Mouse (Mus musculus): ENCODE data around the gene Timeless.
"Not testable (repeated sequence)": the region's sequence is repeated elsewhere in the genome, so short reads cannot be mapped to it uniquely, and the experiment has no call there.

Timeless gene

GRCm38 (mm10) chr10:128212871-128213323 is 19.0 kb upstream of the Timeless start:
- DNase-seq (ENCODE audit: low spot score in 2 of 2): peak; percentile 70 to 79

- DNase-seq (ENCODE audit: low spot score in 2 of 2): not testable (repeated sequence)
Measured at GRCm38 (mm10) chr10:128214112-128214511, 17.8 kb upstream of the Timeless start.

DNA sequence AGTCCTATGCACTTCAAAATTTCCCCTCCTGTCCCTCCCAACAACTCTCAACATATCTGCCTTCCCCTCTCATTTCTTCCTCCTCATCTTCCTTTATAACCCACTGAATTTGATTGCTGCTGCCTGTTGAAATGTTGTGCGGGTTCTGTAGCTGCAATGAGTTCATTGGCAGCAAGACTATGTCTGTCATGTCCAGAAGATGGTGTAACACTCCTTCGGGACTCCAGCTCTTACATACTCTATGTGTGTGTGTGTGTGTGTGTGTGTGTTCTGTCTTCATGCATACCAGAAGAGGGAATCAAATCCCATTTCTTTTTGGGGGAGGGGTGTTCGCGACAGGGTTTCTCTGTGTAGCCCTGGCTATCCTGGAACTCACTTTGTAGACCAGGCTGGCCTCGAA is 16.9 kb upstream of the Timeless start:
- DNase-seq (ENCODE audit: low spot score in 2 of 2): no peak

DNA sequence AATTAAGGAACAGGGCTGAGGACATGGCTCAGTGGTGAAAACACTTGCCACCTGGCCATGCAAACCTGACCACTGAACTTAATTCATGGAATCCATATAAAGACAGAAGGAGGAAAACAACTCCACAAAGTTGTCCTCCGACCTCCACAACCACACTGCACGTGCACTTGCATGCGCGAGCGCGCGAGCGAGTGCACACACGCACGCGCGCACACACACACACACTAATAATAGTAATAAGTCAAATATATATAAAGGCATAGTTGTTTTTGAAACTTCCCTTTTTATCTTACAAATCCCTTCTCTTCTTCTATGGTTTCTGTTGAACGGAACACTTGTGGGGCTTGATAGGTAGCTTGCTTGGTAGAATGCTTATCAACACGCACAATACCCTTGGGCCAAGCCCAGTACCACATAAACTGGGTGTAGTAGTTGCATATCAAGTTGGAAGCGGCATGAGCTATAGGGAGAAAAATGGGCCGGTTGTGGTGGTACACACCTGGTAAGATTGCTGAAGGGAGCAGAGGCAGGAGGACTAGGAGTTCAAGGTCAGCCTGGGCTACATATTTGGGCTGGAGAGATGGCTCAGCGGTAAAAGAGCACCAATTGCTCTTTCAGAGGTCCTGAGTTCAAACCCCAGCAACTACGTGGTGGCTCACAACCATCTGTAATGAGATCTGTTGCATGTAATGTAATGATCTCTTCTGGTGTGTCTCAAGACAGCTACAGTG is 13.3 kb upstream of the Timeless start:
- DNase-seq (ENCODE audit: low spot score in 2 of 2): no peak

- DNase-seq (ENCODE audit: low spot score in 2 of 2): no peak
Measured at GRCm38 (mm10) chr10:128221533-128222286, 10.2 kb upstream of the Timeless start.

DNA sequence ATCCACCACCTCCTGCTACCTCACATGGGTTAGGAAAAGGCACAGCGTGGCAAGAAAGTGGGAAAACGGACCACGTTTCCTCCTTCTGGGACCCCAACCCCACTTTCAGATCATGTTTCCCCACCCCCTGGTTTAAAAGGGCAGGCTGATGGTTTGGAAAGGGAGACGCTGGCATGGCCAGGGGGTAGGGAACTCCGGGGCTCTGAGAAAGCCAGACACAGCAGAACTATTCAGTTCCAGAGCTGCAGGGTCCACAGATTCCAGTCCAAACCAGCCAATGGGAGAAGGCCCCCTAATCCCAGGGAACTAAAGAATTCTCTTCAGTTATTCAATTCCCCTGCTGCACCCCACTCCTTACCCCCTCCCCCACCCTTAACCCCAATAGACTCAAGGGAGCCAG is 6.8 kb upstream of the Timeless start:
- DNase-seq (ENCODE audit: low spot score in 2 of 2): no peak

GRCm38 (mm10) chr10:128225538-128225937 is 6.3 kb upstream of the Timeless start, which contains the start of gene Mip:
Mip (plus strand) TSS chr10:128225838.
- DNase-seq (ENCODE audit: low spot score in 2 of 2): no peak

DNA sequence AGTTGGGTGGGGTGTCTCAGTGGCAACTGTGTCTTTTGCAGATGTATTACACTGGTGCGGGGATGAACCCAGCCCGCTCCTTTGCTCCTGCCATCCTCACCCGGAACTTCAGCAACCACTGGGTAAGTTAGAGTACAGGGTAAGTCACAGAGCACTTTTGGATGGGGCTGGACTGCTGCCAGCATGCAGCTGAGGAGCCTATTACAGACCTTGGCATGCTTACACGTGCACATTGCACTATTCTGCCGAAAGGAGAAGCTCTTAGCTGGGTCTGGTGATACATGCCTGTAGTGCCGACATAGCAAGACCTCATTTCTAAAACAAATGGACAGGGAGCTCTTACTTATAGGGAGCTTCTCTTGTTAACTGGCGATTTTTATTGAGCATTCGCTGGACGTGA is 4.3 kb upstream of the Timeless start:
- no peak for DNase-seq (ENCODE audit: low spot score in 2 of 2)

GRCm38 (mm10) chr10:128228009-128228408 is 3.9 kb upstream of the Timeless start:
- DNase-seq (ENCODE audit: low spot score in 2 of 2): no peak

GRCm38 (mm10) chr10:128230582-128230981 is 1.3 kb upstream of the Timeless start:
- no peak for DNase-seq (ENCODE audit: low spot score in 2 of 2)

GRCm38 (mm10) chr10:128231146-128231545 is 719 bp upstream of the Timeless start:
- no peak for DNase-seq (ENCODE audit: low spot score in 2 of 2)

GRCm38 (mm10) chr10:128232420-128232985 is 638 bp downstream of the Timeless start:
- peak; percentile 58 to 76 for DNase-seq (ENCODE audit: low spot score in 2 of 2)

DNA sequence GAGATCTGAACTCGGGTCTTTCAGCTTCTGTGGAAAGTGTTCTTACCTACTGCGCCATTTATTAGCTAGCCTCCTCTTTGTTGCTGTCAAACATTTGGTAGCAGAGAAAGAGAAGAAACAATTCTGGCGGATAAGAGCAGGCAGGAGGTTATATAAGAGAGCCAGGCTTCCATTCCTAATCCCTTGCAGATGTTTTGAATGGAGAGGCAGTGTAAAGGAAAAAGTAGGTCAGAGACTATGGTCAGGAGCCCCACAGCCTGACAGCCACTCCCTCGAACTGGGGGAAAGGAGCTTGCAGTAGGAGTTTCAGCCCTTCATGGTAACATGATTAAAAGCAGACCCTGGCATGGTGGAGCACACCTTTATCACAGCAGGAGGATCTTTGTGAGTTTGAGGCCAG is 4.5 kb downstream of the Timeless start:
- no peak for DNase-seq (ENCODE audit: low spot score in 2 of 2)

- no peak for DNase-seq (ENCODE audit: low spot score in 2 of 2)
Measured at GRCm38 (mm10) chr10:128237807-128238480, 6.1 kb downstream of the Timeless start.

DNA sequence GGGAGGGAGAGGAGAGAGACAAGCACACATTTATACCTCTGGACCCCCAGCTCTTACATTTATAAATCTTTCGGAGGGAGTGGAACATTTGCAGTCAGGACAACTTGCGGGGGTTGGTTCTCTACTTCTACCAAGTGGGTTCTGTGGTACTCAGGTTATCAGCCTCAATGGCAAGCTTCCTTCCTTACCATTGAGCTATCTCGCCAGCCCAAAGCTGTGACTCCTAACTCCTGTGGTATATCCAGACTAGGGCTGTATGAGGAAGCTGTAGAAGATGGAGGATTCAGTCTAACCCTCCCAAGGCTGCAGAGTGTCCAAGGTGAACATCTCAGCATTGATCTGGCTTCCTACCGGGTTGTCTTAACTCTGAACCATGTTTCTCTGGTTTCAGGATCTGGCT is 7.3 kb downstream of the Timeless start:
- DNase-seq (ENCODE audit: low spot score in 2 of 2): no peak

GRCm38 (mm10) chr10:128240131-128240530 is 8.3 kb downstream of the Timeless start:
- DNase-seq (ENCODE audit: low spot score in 2 of 2): no peak

DNA sequence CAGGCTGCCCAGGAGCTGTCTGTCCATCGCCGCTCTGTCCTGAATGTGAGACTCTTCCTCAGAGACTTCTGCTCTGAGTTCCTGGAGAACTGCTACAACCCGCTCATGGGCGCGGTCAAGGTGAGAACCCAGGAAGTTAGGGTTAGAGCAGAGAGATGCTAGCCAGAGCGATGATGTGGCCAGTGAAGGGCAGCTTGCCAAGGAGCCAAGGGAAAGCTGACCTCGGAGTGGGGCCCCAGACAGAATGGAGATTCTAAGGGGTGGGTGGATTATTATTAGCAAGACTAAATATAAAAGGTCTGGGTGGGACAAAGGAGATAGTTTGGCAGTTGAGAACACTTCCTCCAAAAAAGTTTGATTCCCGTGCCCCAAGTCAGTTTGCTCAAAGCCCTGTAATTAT is 11.4 kb downstream of the Timeless start:
- DNase-seq (ENCODE audit: low spot score in 2 of 2): no peak

- DNase-seq (ENCODE audit: low spot score in 2 of 2): no peak
Measured at GRCm38 (mm10) chr10:128244121-128244520, 12.3 kb downstream of the Timeless start.

DNA sequence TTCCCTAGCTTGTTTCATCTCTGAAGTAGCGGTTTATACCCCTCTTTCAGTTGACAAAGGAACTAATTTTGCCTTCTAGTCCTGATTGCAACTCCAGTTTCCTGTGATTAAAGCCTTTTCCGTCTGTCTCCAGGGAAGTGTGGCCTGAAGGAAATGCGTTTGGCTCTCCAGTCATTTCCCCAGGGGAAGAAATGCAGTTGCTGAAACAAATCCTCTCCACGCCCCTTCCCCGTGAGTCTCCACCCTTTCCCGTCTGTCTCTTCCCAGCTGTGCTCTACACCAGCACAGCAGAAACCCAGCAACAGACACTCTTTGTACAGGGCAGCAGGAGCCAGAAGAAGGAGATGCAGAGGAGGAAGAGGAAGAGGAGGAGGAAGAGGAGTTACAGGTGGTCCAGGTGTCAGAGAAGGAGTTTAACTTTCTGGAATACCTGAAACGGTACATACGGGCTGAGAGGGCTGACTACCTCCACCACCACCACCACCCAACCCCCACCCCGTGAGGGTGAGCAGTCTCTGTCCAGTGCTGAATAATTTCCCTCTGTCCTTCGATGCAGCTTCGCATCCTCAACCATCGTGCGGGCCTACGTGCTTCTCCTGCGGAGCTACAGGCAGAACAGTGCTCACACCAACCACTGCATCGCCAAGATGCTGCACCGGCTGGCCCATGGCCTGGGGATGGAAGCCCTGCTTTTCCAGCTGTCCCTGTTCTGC is 15.3 kb downstream of the Timeless start:
- DNase-seq (ENCODE audit: low spot score in 2 of 2): no peak

GRCm38 (mm10) chr10:128250565-128250964 is 18.7 kb downstream of the Timeless start:
- no peak for DNase-seq (ENCODE audit: low spot score in 2 of 2)

DNA sequence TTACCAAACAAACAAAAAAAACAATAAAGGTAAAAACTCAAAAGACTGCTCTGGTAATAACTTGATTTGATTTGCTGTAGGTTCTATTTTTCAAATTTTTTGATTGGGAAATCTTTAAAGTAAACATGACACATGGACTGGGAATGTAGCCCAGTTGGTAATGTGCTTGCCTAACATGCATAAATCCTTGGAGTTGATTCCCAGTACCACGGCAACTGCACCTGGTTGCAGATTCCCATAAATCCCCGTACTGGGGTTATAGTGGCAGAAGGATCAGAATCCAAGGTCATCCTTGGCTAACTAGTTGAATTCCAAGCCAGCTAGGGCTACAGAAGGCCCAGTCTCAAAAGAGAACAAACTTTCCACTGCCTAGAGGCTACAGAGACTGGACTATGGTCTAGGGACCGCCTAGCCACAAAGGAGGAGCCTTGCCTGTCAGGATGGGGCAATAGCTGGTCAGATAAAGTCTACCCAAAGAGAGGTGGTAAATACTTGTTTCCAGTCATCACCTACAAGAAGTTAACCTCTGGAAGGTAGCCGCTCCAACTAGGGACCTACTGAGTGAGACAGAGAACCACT is 21.9 kb downstream of the Timeless start, which contains the start of gene Apon:
Gene Apon, plus strand, starts transcription at position 420 of the 579 bp plus-strand sequence.
- DNase-seq (ENCODE audit: low spot score in 2 of 2): no peak

All from spleen, postnatal 36 days (tissue).